Mouse (Mus musculus) hindbrain, embryonic 12.5 days (tissue): ENCODE measurements at regions not wholly inside any gene's neighbourhood (a gene's known extent, or its start where the extent isn't known, plus 50 kb on each side); places are given as distances from the start of the nearest gene placed in this dataset.
"Not testable (repeated sequence)": the region's sequence is repeated elsewhere in the genome, so short reads cannot be mapped to it uniquely, and the experiment has no call there.

Source experiments
- ATAC-seq: fragments of 200-750 bp; cut with Nextera tagmentation; 2 replicates; pipeline ENCODE4 v1.8.0; 2017; ENCODE audit warnings: moderate TSS enrichment; ENCODE audit not compliant: low FRiP score
- H3K27ac ChIP-seq: fragments of 300-500 bp; sonication (generic); 2 replicates; pipeline ENCODE4 v1.5.1; 2016; ENCODE audit warnings: mild to moderate bottlenecking
- H3K27me3 ChIP-seq: fragments of 300-500 bp; sonication (generic); 2 replicates; pipeline ENCODE4 v1.6.1; 2016; ENCODE audit warnings: mild to moderate bottlenecking
- H3K36me3 ChIP-seq: fragments of 300-500 bp; sonication (generic); 2 replicates; pipeline ENCODE4 v1.6.1; 2016; ENCODE audit warnings: mild to moderate bottlenecking
- H3K4me1 ChIP-seq: fragments of 300-500 bp; sonication (generic); 2 replicates; pipeline ENCODE4 v1.6.1; 2016
- H3K4me2 ChIP-seq: fragments of 300-500 bp; sonication (generic); replicated peaks from 2 replicates; pipeline ENCODE4 v1.6.1; 2016; ENCODE audit warnings: mild to moderate bottlenecking
- H3K4me3 ChIP-seq: fragments of 300-500 bp; sonication (generic); 2 replicates; pipeline ENCODE4 v1.5.1; 2016; ENCODE audit warnings: mild to moderate bottlenecking
- H3K9ac ChIP-seq: fragments of 300-500 bp; sonication (generic); 2 replicates; pipeline ENCODE4 v1.6.1; 2016; ENCODE audit warnings: mild to moderate bottlenecking, moderate library complexity
- H3K9me3 ChIP-seq: fragments of 300-500 bp; sonication (generic); replicated peaks from 2 replicates; pipeline ENCODE4 v1.6.1; 2016; ENCODE audit warnings: mild to moderate bottlenecking
- WGBS: fragments of 180-500 bp; shearing (Covaris S2); methylation state at CpG from one replicate; pipeline ENCODE4 v1.1.7; 2016; 5-methylcytosine and 5-hydroxymethylcytosine counted together

DNA sequence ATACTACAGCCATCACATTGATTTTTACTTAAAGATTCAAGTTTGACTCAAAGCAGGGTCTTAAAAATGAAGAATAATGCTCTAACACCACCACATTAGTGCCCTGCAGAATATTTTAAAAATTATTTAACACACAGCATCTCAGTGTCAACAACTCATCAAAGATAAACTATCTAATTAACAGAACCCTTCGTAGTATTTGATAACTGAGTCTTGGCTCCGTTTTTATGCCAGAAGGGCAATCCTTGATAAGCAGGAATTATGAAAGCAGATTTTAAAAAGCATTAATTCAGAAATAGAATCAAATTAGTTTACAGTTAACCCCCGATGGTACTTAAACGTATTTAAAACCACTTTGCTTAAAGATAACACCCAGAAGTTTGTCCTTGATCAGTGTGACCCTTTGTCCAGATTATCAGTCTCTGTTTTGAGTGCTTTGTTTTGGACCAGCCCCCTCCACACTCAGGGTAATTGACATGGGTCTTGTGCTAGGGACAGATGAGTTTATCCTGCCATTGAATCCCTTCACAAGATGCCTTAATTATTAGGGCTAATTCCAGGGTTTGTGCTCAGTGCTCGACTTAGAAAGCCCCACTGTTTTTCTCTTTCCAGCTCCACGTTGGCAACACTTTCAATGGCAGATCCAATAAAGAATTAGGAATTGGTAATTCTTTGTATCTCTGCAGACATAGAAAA, 69.4 kb upstream of the Dph6 start:
- H3K4me2 ChIP-seq, result no peak overlapping the region
- no peak overlapping the region for H3K4me3 ChIP-seq
- no peak overlapping the region for H3K27ac ChIP-seq
- no peak overlapping the region for H3K9ac ChIP-seq
- no peaks in the 10 kb centered on the region for H3K36me3 ChIP-seq
- no peaks in the 10 kb centered on the region for H3K4me1 ChIP-seq
- H3K27me3 ChIP-seq, result no peaks in the 10 kb centered on the region
- 74% methylated on average over 6 of the region's 6 CpGs for WGBS
- ATAC-seq, result no peak
- H3K9me3 ChIP-seq, result no peaks in the 10 kb centered on the region

DNA sequence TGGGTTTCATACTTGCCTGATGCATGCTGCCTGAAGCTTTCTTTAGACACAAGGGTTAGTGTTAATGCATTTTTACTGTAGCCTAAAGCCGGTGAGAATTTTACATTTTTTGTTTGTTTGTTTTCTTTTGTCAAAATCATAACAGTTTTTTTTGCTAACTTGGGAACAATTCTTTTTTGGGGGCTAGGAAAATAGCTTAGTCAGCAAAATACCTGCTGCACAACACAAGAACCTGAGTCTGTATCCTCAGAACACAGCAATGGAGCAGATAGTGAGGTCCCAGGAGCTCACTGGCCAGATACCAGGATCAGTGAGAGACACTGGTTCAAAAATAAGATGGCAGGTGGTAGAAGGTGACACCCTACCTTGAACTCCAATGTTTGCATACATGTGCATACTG, 72.4 kb upstream of the Dph6 start:
- H3K9me3 ChIP-seq, result no peaks in the 10 kb centered on the region
- H3K4me3 ChIP-seq, result no peak overlapping the region
- no peaks in the 10 kb centered on the region for H3K36me3 ChIP-seq
- ATAC-seq, result no peak
- 91% methylated on average over 1 of the region's 1 CpGs for WGBS
- H3K4me1 ChIP-seq, result no peaks in the 10 kb centered on the region
- H3K9ac ChIP-seq, result no peak overlapping the region
- H3K4me2 ChIP-seq, result no peak overlapping the region
- no peaks in the 10 kb centered on the region for H3K27me3 ChIP-seq
- H3K27ac ChIP-seq, result no peak overlapping the region

DNA sequence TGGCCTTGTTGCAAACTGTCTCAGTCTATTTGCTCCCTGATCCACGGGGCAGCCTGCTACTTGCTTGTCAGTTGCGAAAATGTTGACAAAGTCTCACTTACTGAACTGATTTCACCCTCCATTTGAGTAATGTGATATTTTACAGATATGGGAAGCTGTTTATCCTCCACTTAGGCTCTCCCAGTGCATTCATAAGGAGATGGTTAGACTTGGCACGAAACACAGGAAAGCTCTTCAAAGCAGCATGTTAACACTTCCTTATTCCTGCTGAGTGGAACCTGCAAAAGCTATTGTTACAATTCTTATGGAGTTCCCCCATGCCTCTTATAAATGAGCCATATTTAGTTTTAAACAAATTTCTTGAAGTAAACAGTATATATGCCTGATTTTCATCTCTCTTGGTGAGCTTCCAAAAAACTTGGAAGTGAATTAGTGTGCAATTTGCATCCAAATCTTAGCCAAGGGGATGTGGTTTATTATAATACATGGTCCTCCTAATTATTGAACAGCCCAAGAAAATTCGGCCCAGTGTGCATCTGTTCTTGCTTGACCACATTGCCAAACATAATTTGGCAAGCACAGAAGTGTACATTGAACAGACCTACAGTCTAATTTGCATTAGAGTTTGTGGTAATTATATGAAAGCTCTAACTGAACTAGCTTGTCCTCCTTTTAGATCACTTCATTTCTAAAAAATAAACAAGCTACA, 80.3 kb upstream of the Dph6 start:
- no peaks in the 10 kb centered on the region for H3K36me3 ChIP-seq
- H3K4me2 ChIP-seq, result no peak overlapping the region
- no peak for ATAC-seq
- H3K27me3 ChIP-seq, result no peaks in the 10 kb centered on the region
- no peak overlapping the region for H3K4me3 ChIP-seq
- H3K4me1 ChIP-seq, result no peaks in the 10 kb centered on the region
- H3K9me3 ChIP-seq, result no peaks in the 10 kb centered on the region
- H3K27ac ChIP-seq, result no peak overlapping the region
- H3K9ac ChIP-seq, result no peak overlapping the region
- WGBS, result 76% methylated on average over 4 of the region's 4 CpGs

DNA sequence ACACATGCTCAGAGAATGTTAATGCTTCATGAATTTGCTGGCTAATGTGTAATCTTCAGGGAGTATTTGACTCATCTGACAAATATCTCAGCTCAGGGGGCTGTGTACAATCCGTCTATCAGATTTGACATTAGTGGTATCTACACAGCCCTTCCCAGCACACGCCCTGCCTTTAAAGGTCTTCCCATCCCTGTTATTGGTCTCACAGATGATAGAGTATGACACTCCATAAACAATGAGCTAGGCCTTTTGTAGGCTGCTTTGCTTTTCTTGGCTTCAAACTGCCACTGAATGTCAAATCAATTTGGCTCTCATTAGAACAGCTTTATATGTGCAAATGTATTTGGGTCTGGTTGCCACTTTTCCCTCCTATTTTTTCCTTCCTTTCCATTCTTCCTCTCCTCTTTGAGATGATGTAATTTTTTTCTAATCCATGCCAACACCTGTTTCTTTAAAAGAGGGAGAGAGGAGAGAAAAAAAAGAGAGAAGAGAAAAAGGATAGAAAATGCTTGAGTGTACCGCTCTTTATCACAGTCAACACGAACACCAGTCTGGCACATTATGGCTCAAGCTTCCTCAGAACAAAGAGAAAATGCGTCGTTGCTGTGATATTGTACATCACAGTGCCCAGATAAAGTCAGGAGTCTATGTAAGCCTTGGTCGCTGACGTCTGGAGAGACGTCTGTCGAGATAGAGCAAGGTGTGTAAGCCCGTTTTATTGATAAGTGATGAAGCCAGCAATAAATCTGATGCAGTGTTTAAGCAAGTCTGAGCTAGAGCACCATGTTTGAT, 84.9 kb upstream of the Dph6 start:
- Histone ChIP-seq H3K36me3 (no peaks in the 10 kb centered on the region), H3K9ac (no peak overlapping the region), H3K4me3 (no peak overlapping the region), H3K4me2 (no peak overlapping the region), H3K27ac (no peak overlapping the region), H3K27me3 (no peaks in the 10 kb centered on the region), H3K9me3 (no peaks in the 10 kb centered on the region), H3K4me1 (no peaks in the 10 kb centered on the region)
- ATAC-seq, result no peak
- 82% methylated on average over 11 of the region's 11 CpGs for WGBS

DNA sequence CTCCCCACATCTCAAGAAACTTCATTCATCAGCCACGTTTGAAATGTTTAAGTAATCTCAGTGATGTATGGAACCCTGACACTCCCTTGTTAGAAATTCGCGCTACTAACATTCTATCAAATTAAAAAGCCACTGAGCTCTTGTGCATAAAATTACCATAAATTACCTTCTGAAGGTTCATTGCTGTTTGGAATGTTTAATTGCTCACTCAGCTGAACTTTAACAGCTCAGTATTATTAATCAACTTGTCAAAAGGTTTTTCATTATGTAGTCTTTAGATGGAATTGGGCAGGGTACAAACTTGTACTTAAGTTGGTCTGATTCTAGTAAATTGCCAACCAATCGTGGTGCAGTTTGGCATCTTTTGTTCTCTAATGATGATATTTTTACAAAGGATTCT, 108.5 kb upstream of the Dph6 start:
- Histone ChIP-seq H3K9ac (no peak overlapping the region), H3K36me3 (no peaks in the 10 kb centered on the region), H3K4me1 (no peaks in the 10 kb centered on the region), H3K27ac (no peak overlapping the region), H3K4me2 (no peak overlapping the region), H3K9me3 (no peaks in the 10 kb centered on the region), H3K27me3 (no peaks in the 10 kb centered on the region), H3K4me3 (no peak overlapping the region)
- ATAC-seq, result peak; percentile 38; the same call in 1 of the 2 replicates
- 44% methylated on average over 4 of the region's 4 CpGs for WGBS

DNA sequence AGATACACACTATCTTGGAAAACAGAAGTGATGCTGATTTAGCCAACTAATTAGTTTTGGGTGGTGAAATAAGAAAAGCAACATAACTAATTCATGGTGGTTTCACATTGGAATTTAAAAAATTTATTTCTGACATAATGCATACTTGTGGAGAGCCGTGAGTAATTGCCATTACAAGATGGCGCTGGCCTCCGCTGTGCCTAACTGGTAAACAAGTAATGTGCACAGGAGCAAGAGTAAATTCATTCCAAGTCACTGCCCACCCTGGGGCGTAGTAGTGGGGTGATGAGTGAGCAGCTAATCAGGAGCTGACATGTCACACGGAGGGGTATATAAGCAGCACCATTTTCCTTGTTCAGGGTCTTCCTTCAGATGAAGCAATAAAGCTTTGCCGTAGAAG, 119.0 kb upstream of the Dph6 start:
- not testable (repeated sequence) for ATAC-seq, H3K9ac ChIP-seq, H3K4me2 ChIP-seq, H3K4me3 ChIP-seq, H3K27me3 ChIP-seq, H3K4me1 ChIP-seq, H3K36me3 ChIP-seq, H3K9me3 ChIP-seq, H3K27ac ChIP-seq
- WGBS, result 93% methylated on average over 6 of the region's 6 CpGs

DNA sequence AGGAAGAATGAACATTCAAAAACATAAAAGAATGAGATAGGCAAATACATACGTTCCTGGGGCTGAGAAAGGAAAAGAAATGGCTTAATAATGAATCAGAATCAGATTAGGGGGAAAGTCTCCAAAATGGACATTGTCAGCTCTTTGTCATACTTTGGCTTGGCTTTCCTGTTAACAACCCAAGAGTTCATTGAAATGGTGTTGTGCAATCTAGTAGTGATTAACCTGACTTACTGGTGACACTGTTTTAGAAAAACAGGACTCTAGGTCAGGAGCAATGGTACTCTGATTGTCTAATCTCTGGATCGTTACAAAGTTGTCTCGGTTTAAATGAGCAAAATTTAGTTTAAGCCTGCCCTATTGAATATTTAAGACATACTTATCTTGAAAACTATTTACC, 119.5 kb upstream of the Dph6 start:
- Histone ChIP-seq H3K4me1 (no peaks in the 10 kb centered on the region), H3K9me3 (no peaks in the 10 kb centered on the region), H3K27me3 (no peaks in the 10 kb centered on the region), H3K27ac (no peak overlapping the region), H3K4me3 (no peak overlapping the region), H3K4me2 (no peak overlapping the region), H3K9ac (no peak overlapping the region), H3K36me3 (no peaks in the 10 kb centered on the region)
- WGBS, result 97% methylated on average over 3 of the region's 3 CpGs
- ATAC-seq, result no peak

DNA sequence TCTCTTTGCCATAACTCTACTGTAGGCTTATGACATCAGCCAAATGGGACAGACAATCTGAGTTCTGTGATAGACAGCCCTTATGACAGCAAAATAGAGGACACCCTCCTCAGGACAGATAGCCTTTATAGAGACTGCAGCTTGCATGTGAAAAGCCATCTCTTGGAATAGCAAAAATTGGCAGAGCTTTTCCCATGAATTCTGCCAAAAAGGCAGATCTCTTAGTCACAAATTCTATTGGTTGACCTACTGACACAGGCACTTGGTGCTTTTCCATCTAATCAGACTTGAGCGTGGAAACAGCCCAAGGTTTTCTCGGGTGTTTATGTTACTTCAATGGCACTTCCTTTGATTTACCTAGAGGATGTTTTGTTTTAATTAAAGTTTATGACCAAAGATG, 120.8 kb upstream of the Dph6 start:
- Histone ChIP-seq H3K4me3 (no peak overlapping the region), H3K9me3 (no peaks in the 10 kb centered on the region), H3K4me2 (no peak overlapping the region), H3K9ac (no peak overlapping the region), H3K27me3 (no peaks in the 10 kb centered on the region), H3K27ac (no peak overlapping the region), H3K36me3 (no peaks in the 10 kb centered on the region), H3K4me1 (no peaks in the 10 kb centered on the region)
- ATAC-seq, result no peak
- WGBS, result 77% methylated on average over 2 of the region's 2 CpGs

DNA sequence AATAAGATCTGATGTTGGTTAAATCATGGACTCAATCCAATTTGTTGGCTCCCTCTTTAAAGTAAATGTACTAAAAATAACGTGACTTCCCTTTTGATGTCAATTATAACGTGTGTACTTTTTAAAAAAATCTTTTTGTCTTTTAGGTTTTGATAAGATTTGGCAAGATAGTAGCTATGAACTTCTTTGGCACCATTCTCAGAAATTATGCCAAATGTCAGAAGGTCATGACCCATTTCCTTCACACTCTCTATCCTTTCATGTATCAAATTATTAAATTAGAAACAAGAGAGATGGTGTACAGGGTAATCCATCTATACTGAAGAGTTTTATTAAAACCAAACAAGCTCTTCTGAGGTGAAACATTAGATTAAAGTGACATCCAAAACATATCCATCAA, 121.4 kb upstream of the Dph6 start:
- no peak overlapping the region for H3K9ac ChIP-seq
- H3K27ac ChIP-seq, result no peak overlapping the region
- no peaks in the 10 kb centered on the region for H3K9me3 ChIP-seq
- no peak overlapping the region for H3K4me3 ChIP-seq
- no peak for ATAC-seq
- H3K4me2 ChIP-seq, result no peak overlapping the region
- no peaks in the 10 kb centered on the region for H3K36me3 ChIP-seq
- no peaks in the 10 kb centered on the region for H3K27me3 ChIP-seq
- H3K4me1 ChIP-seq, result no peaks in the 10 kb centered on the region
- 80% methylated on average over 2 of the region's 2 CpGs for WGBS

DNA sequence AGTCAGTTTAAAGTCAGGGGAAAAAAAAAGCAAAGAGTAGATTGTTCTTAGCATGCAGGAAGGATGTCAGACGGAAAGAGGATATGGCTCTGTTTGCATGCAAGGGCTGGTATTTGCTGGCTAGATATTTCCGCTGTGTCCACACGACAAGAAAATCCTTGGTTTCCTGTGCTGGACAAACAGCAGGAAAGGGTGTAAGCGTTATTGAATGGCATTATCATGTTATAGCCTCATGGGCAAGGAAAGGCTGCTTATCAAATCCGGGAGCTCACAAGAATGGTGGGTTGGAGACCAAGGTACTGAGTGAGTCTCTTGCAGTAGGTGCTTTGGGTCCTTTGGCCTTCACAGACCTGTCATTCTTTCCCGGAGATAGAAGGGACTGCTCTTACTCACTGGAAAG, 127.7 kb upstream of the Dph6 start:
- Histone ChIP-seq H3K27ac (no peak overlapping the region), H3K9ac (no peak overlapping the region), H3K4me1 (peaks cover 3% of the 10 kb centered on the region; the same call in 1 of the 2 replicates), H3K4me2 (no peak overlapping the region), H3K9me3 (no peaks in the 10 kb centered on the region), H3K4me3 (no peak overlapping the region), H3K36me3 (no peaks in the 10 kb centered on the region), H3K27me3 (no peaks in the 10 kb centered on the region)
- 84% methylated on average over 6 of the region's 6 CpGs for WGBS
- ATAC-seq, result no peak

DNA sequence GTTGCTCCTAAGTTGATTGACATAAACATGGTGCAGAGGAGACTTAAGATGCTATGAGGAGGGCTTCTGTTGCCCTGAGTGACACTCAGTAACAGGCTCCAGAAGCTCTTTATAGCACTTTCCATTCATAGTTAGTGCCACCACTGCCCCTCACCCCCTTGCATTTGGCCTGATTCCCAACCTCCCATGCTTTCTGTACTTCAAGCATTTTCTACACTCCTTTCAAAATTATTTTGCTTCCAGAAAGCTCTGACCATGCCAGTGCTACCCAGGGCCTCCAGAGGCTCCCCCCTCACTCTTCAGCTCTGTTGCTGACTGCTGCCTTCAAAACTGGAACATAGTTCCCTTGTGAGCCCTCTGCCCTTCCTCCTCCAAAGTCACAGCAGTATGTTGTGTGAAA, 129.4 kb upstream of the Dph6 start:
- H3K27ac ChIP-seq, result no peak overlapping the region
- no peak overlapping the region for H3K9ac ChIP-seq
- peaks cover 3% of the 10 kb centered on the region; the same call in 1 of the 2 replicates for H3K4me1 ChIP-seq
- no peak overlapping the region for H3K4me2 ChIP-seq
- no peaks in the 10 kb centered on the region for H3K9me3 ChIP-seq
- ATAC-seq, result no peak
- H3K36me3 ChIP-seq, result no peaks in the 10 kb centered on the region
- H3K27me3 ChIP-seq, result no peaks in the 10 kb centered on the region
- H3K4me3 ChIP-seq, result no peak overlapping the region

DNA sequence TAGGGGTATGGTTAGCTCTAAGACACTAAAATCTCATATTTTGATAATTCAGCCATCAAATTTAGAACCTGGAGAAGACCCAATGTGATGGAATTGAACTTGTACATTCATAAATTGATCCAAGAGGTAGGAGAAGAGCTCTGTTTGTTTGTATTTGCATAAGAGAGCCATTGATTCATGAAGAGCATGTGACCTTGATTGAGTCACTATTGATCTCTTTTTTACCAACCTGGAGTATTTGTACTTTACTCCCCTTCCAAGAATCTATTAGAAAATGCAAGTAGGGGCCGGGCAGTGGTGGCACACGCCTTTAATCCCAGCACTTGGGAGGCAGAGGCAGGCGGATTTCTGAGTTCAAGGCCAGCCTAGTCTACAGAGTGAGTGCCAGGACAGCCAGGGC, 133.5 kb upstream of the Dph6 start:
- no peak overlapping the region for H3K9ac ChIP-seq
- H3K4me1 ChIP-seq, result peaks cover 3% of the 10 kb centered on the region; the same call in 1 of the 2 replicates
- H3K27ac ChIP-seq, result no peak overlapping the region
- H3K27me3 ChIP-seq, result no peaks in the 10 kb centered on the region
- no peaks in the 10 kb centered on the region for H3K36me3 ChIP-seq
- WGBS, result 83% methylated on average over 3 of the region's 3 CpGs
- no peaks in the 10 kb centered on the region for H3K9me3 ChIP-seq
- no peak overlapping the region for H3K4me3 ChIP-seq
- ATAC-seq, result no peak
- H3K4me2 ChIP-seq, result no peak overlapping the region
